ENCODE assay signal across 24 mouse cellular contexts in the genomic region with DNA sequence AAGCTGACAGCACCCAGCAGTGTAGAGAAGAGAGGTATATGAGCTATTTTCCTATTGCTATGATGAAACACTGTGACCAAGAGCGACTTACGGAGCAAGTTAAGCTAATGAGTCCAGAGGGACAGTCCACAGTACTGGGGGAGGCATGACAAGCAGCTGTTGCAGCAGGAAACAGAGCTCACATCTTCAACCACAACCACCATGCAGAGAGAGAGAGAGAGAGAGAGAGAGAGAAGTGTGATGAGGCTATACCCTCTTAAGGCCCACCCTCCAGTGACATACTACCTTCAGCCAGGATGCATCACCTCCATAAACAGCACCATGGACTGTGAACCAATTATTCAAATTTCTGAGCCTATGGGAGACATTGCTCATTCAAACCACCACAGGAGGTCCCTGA.
DNase-seq lines count a peak whose midpoint lies in the region; ATAC-seq and TF ChIP-seq lines count a peak whose summit lies in the region.
"Had no signal": no experiment of that assay in that cellular context is flagged by ENCODE, and none has a peak within 500 bp of the region (broad histone marks: within the 10 kb centered on the region; RNA-seq: fewer than 3 reads in every experiment).

No protein-coding gene starts in this region.

- H3K27me3 ChIP-seq in myocyte (ENCODE audit: control insufficient read depth, insufficient read depth, insufficient read length), result no peaks in the 10 kb centered on the region
- no peaks in the 10 kb centered on the region for H3K27me3 ChIP-seq in heart, embryonic 12.5 days (replicated peaks)
- H3K27me3 ChIP-seq: embryonic facial prominence, embryonic 13.5 days; embryonic facial prominence, embryonic 15.5 days had no signal

- no peaks in the 10 kb centered on the region for H3K36me3 ChIP-seq in myocyte (ENCODE audit: control insufficient read depth, insufficient read depth)
- no peaks in the 10 kb centered on the region for H3K36me3 ChIP-seq in heart, embryonic 12.5 days
- H3K36me3 ChIP-seq: embryonic facial prominence, embryonic 13.5 days; embryonic facial prominence, embryonic 15.5 days; forebrain, embryonic 10.5 days; forebrain, embryonic 12.5 days; G1E had no signal

- TF ChIP-seq POLR2A in myocyte (IDR thresholded peaks at IDR 0.05; ENCODE audit: insufficient read length, low read depth), result no peak

- WGBS in heart, embryonic 12.5 days, result 75% methylated on average over 2 of the region's 2 CpGs

- no peak overlapping the region for H3K27ac ChIP-seq in heart, embryonic 12.5 days (ENCODE audit: poor library complexity, severe bottlenecking)
- H3K27ac ChIP-seq: embryonic facial prominence, embryonic 13.5 days; embryonic facial prominence, embryonic 15.5 days; forebrain, embryonic 10.5 days; forebrain, embryonic 12.5 days had no signal

- H3K9ac ChIP-seq in heart, embryonic 12.5 days, result no peak overlapping the region
- H3K9ac ChIP-seq: embryonic facial prominence, embryonic 13.5 days; embryonic facial prominence, embryonic 15.5 days; forebrain, embryonic 12.5 days had no signal

- H3ac ChIP-seq in myocyte (ENCODE audit: control insufficient read depth, insufficient read length), result no peak overlapping the region

- H3K4me3 ChIP-seq in myocyte, result no peak overlapping the region
- H3K4me3 ChIP-seq in heart, embryonic 12.5 days, result no peak overlapping the region
- H3K4me3 ChIP-seq: embryonic facial prominence, embryonic 13.5 days; embryonic facial prominence, embryonic 15.5 days; erythroblast, embryonic 14.5 days; forebrain, embryonic 10.5 days; forebrain, embryonic 12.5 days had no signal

- no peak overlapping the region for H3K4me2 ChIP-seq in myocyte (ENCODE audit: low read depth)
- no peak overlapping the region for H3K4me2 ChIP-seq in heart, embryonic 12.5 days
- H3K4me2 ChIP-seq: embryonic facial prominence, embryonic 13.5 days; embryonic facial prominence, embryonic 15.5 days; forebrain, embryonic 12.5 days had no signal

- peak; percentile 62 for DNase-seq in 416B (ENCODE audit: low read depth)
- no peak for DNase-seq in layer of hippocampus, postnatal 36 days
- DNase-seq: adrenal gland, adult 8-10 months; adrenal gland, postnatal 14 days; adrenal gland, postnatal 36 days; cerebellum, adult 11-12 months; cerebellum, adult 2 months; cerebellum, adult 9-10 months; cerebellum, postnatal 10 days; cerebellum, postnatal 25 days; embryo, embryonic 11 days had no signal

- no peaks in the 10 kb centered on the region for H3K9me3 ChIP-seq in heart, embryonic 12.5 days (replicated peaks)
- H3K9me3 ChIP-seq: embryonic facial prominence, embryonic 13.5 days; embryonic facial prominence, embryonic 15.5 days; forebrain, embryonic 10.5 days; forebrain, embryonic 12.5 days; G1E had no signal

- ATAC-seq in common myeloid progenitor, adult 5-6 weeks (replicated peaks; ENCODE audit: low read depth, poor library complexity, severe bottlenecking), result 0 out of 2 replicates have a peak, but pooled peaks have one; percentile 5
- no peak for ATAC-seq in heart, embryonic 12.5 days (ENCODE audit: insufficient number of reproducible peaks, low FRiP score)
- ATAC-seq: activated CD4-positive, CD25-positive, alpha-beta regulatory T cell, adult 4 months; forebrain, embryonic 14.5 days; forebrain, embryonic 16.5 days; Patski had no signal

- no peaks in the 10 kb centered on the region for H3K4me1 ChIP-seq in heart, embryonic 12.5 days (replicated peaks)
- H3K4me1 ChIP-seq: embryonic facial prominence, embryonic 13.5 days; embryonic facial prominence, embryonic 15.5 days; forebrain, embryonic 10.5 days had no signal

- H3K79me2 ChIP-seq in myocyte (ENCODE audit: control insufficient read depth, insufficient read depth), result no peaks in the 10 kb centered on the region

TF ChIP-seq in myocyte, 11 proteins besides CTCF, POLR2A, EP300 and RAD21:
- TF ChIP-seq MYOD1 (IDR thresholded peaks at IDR 0.05; ENCODE audit: control insufficient read depth in 1 of 3, insufficient read length in 2 of 3, low read depth in 2 of 3) (peak in 2 of 3 experiments; percentile 27 to 72), E2F4 (IDR thresholded peaks at IDR 0.05; ENCODE audit: insufficient read depth) (no peak), CEBPB (IDR thresholded peaks at IDR 0.05; ENCODE audit: insufficient read depth, poor library complexity, severe bottlenecking) (no peak), MYOG (IDR thresholded peaks at IDR 0.05; ENCODE audit: control insufficient read depth in 1 of 3, insufficient read depth in 1 of 3, insufficient read length in 2 of 3, low read depth in 2 of 3) (peak in 1 of 3 experiments; percentile 22), POLR2AphosphoS2 (IDR thresholded peaks at IDR 0.05; ENCODE audit: insufficient read length, low read depth) (no peak)
